Mouse (Mus musculus) heart, embryonic 15.5 days (tissue): ENCODE results near the gene Tmem33. TPM values are rescaled to one million over a fixed set of nuclear protein-coding genes. Genes with fewer than 3 reads are reported as not detected.

Experiments
- polyA plus RNA-seq: library from polyadenylated mRNA; unstranded; fragments of >200 nt; fragmentation: Nextera tagmentation; extraction: Ambion mirVana; gene quantifications from 2 replicates; pipeline ENCODE4 v1.2.1, GENCODE M21; 2015

The Tmem33 gene
- polyA plus RNA-seq, 1 experiment from 2014 or later = 46.4 TPM

Other genes with a start within 250 kb of the Tmem33 start
- 0.35 and 2.2 TPM in 2 replicates for gene Phox2b, start 161.3 kb upstream of the Tmem33 start, polyA plus RNA-seq
- gene Slc30a9, start 46.4 kb downstream of the Tmem33 start, polyA plus RNA-seq = 108 and 129 TPM in 2 replicates
- 11.9 and 12.2 TPM in 2 replicates for gene Bend4, start 167.7 kb downstream of the Tmem33 start, polyA plus RNA-seq